Mouse (Mus musculus) CH12.LX (cell line): ENCODE data around the gene Npas3. TPM values are rescaled to one million over a fixed set of nuclear protein-coding genes. Genes with fewer than 3 reads are reported as not detected.
A peak's percentile ranks its signal among the peaks of the same experiment; 100 is the strongest.

Experiments used
- DNase-seq: peaks from one replicate; pipeline ENCODE4 v3.0.0-alpha.2; 2013; ENCODE audit errors: extremely low read depth
- H3K27ac ChIP-seq: 2 replicates; pipeline ENCODE4 v1.5.1; 2012; ENCODE audit warnings: low read depth, mild to moderate bottlenecking, control low read depth, moderate library complexity; ENCODE audit not compliant: insufficient read depth
- H3K27me3 ChIP-seq: replicated peaks from 2 replicates; pipeline ENCODE3; 2012; ENCODE audit warnings: inconsistent platforms
- H3K36me3 ChIP-seq, 2 experiments: replicated peaks in 1 of 2; 2 replicates each; pipeline versions ENCODE3 to v1.6.1; 2012; ENCODE audit warnings: inconsistent platforms in 1 of 2, low read length in 1 of 2, mild to moderate bottlenecking in 1 of 2, mixed read lengths in 1 of 2, moderate library complexity in 1 of 2; ENCODE audit not compliant: control insufficient read depth in 1 of 2, insufficient read depth in 1 of 2
- H3K4me1 ChIP-seq, 2 experiments: 2 replicates each; pipeline ENCODE4 v1.6.1; 2012; ENCODE audit warnings: inconsistent platforms in 1 of 2, moderate library complexity in 1 of 2; ENCODE audit not compliant: insufficient read depth in 2 of 2, control insufficient read depth in 1 of 2
- H3K4me2 ChIP-seq: 2 replicates; pipeline ENCODE4 v1.6.1; 2012; ENCODE audit warnings: low read depth, mild to moderate bottlenecking, control low read depth; ENCODE audit not compliant: poor library complexity, insufficient read depth, severe bottlenecking
- H3K4me3 ChIP-seq, 3 experiments: fragments of 150-350 bp in 1 of 3; sonication (generic) in 1 of 3; replicated peaks in 1 of 3; 2 replicates each; pipeline versions ENCODE3 to v1.5.1; 2011 to 2012; ENCODE audit warnings: low read depth in 2 of 3, low read length in 2 of 3, mild to moderate bottlenecking in 2 of 3, moderate library complexity in 2 of 3, control low read depth in 1 of 3, improper control_type of control experiment in 1 of 3, inconsistent platforms in 1 of 3, mixed read lengths in 1 of 3; ENCODE audit not compliant: poor library complexity in 1 of 3
- H3K79me2 ChIP-seq: replicated peaks from 2 replicates; pipeline ENCODE4 v1.6.1; 2012; ENCODE audit warnings: mild to moderate bottlenecking, moderate library complexity; ENCODE audit not compliant: control insufficient read depth, poor library complexity, insufficient read depth, severe bottlenecking; ENCODE audit errors: extremely low read depth
- H3K9ac ChIP-seq: 2 replicates; pipeline ENCODE4 v1.6.1; 2012; ENCODE audit warnings: low read depth, mild to moderate bottlenecking, control low read depth, moderate library complexity; ENCODE audit not compliant: insufficient read depth
- H3K9me3 ChIP-seq: replicated peaks from 2 replicates; pipeline ENCODE3; 2012; ENCODE audit warnings: low read length, inconsistent platforms, mixed read lengths
- BHLHE40 ChIP-seq: IDR thresholded peaks from 2 replicates; pipeline ENCODE4 v1.6.1; 2011; ENCODE audit warnings: mild to moderate bottlenecking, low read depth, low read length, improper control_type of control experiment
- CHD1 ChIP-seq: IDR thresholded peaks from 2 replicates; pipeline ENCODE4 v1.6.1; 2012; ENCODE audit warnings: low read depth, low read length, improper control_type of control experiment, inconsistent platforms
- CHD2 ChIP-seq: IDR thresholded peaks from 2 replicates; pipeline ENCODE4 v1.6.1; 2011; ENCODE audit warnings: low read length, improper control_type of control experiment
- CTCF ChIP-seq, 2 experiments: IDR thresholded peaks in 1 of 2; conservative IDR thresholded peaks in 1 of 2; 2 replicates each; pipeline ENCODE4 v1.5.1; 2011 to 2012; ENCODE audit warnings: low read depth in 2 of 2, low read length in 2 of 2, improper control_type of control experiment in 1 of 2, inconsistent platforms in 1 of 2, mild to moderate bottlenecking in 1 of 2, moderate library complexity in 1 of 2
- E2F4 ChIP-seq: IDR thresholded peaks from 2 replicates; pipeline ENCODE4 v1.6.1; 2011; ENCODE audit warnings: low read depth, low read length, improper control_type of control experiment; ENCODE audit not compliant: insufficient replicate concordance
- ELF1 ChIP-seq: IDR thresholded peaks from 2 replicates; pipeline ENCODE4 v1.6.1; 2014; ENCODE audit warnings: low read depth, mild to moderate bottlenecking, inconsistent platforms, low read length, improper control_type of control experiment
- ETS1 ChIP-seq: conservative IDR thresholded peaks from 2 replicates; pipeline ENCODE4 v1.6.1; 2012; ENCODE audit warnings: low read depth, mild to moderate bottlenecking, inconsistent platforms, low read length, improper control_type of control experiment, moderate library complexity
- GABPA ChIP-seq: IDR thresholded peaks from 2 replicates; pipeline ENCODE4 v1.6.1; 2012; ENCODE audit warnings: low read depth, low read length, improper control_type of control experiment, inconsistent platforms; ENCODE audit not compliant: insufficient replicate concordance
- HCFC1 ChIP-seq: IDR thresholded peaks from 2 replicates; pipeline ENCODE4 v1.6.1; 2012; ENCODE audit warnings: low read depth, mild to moderate bottlenecking, inconsistent platforms, low read length, improper control_type of control experiment
- IRF4 ChIP-seq: IDR thresholded peaks from 2 replicates; pipeline ENCODE4 v1.6.1; 2014; ENCODE audit warnings: low read depth, mild to moderate bottlenecking, inconsistent platforms, low read length, improper control_type of control experiment
- JUND ChIP-seq: conservative IDR thresholded peaks from 2 replicates; pipeline ENCODE4 v1.6.1; 2011; ENCODE audit warnings: low read depth, low read length, improper control_type of control experiment
- MAX ChIP-seq: IDR thresholded peaks from 2 replicates; pipeline ENCODE4 v1.6.1; 2011; ENCODE audit warnings: low read length, improper control_type of control experiment
- MEF2A ChIP-seq: IDR thresholded peaks from 2 replicates; pipeline ENCODE4 v1.6.1; 2014; ENCODE audit warnings: low read depth, mild to moderate bottlenecking, inconsistent platforms, low read length, improper control_type of control experiment, borderline replicate concordance
- RAD21 ChIP-seq: IDR thresholded peaks from 2 replicates; pipeline ENCODE4 v1.6.1; 2011; ENCODE audit warnings: low read depth, mild to moderate bottlenecking, low read length, improper control_type of control experiment, moderate library complexity
- SMC3 ChIP-seq: IDR thresholded peaks from 2 replicates; pipeline ENCODE4 v1.6.1; 2011; ENCODE audit warnings: low read depth, low read length, improper control_type of control experiment
- TBP ChIP-seq: conservative IDR thresholded peaks from 2 replicates; pipeline ENCODE4 v1.6.1; 2011; ENCODE audit warnings: low read depth, low read length, improper control_type of control experiment
- UBTF ChIP-seq: IDR thresholded peaks from 2 replicates; pipeline ENCODE4 v1.6.1; 2012; ENCODE audit warnings: low read depth, mild to moderate bottlenecking, inconsistent platforms, low read length, improper control_type of control experiment, moderate library complexity
- ZMIZ1 ChIP-seq: IDR thresholded peaks from 2 replicates; pipeline ENCODE4 v1.6.1; 2012; ENCODE audit warnings: low read depth, mild to moderate bottlenecking, inconsistent platforms, low read length, improper control_type of control experiment
- dilution Hi-C: fragments of 300-500 bp; cut with MboI; formaldehyde crosslinking; loops from 2 replicates; pipeline ENCODE4 v1.14.3; 2020; ENCODE audit warnings: low sequenced_read_pairs; ENCODE audit not compliant: extremely low pct_unique_long_range_greater_than_20kb, extremely low pct_ligation_motif_present
- in situ Hi-C: fragments of 300-500 bp; cut with MboI; formaldehyde crosslinking; loops from 3 replicates; pipeline ENCODE4 v1.14.3; 2019; ENCODE audit warnings: low sequenced_read_pairs, low pct_ligation_motif_present, low pct_unique_long_range_greater_than_20kb, mixed read lengths
- polyA plus RNA-seq: library from polyadenylated mRNA; unstranded; fragments of >175 nt; gene quantifications from 2 replicates; pipeline ENCODE4 v1.2.1, GENCODE M21; 2012; ENCODE audit warnings: low read depth; ENCODE audit not compliant: insufficient read length
- total RNA-seq, 2 experiments: library from RNA; depleted of rRNA; stranded (reverse); fragments of 300-350 nt in 1 of 2; fragments of >200 nt in 1 of 2; gene quantifications; 2 replicates each; pipeline ENCODE4 v1.2.3; 2012 to 2014

Gene Npas3
- total and polyA plus RNA-seq, 3 experiments: 0.13 TPM; not detected in 1

DNA sequence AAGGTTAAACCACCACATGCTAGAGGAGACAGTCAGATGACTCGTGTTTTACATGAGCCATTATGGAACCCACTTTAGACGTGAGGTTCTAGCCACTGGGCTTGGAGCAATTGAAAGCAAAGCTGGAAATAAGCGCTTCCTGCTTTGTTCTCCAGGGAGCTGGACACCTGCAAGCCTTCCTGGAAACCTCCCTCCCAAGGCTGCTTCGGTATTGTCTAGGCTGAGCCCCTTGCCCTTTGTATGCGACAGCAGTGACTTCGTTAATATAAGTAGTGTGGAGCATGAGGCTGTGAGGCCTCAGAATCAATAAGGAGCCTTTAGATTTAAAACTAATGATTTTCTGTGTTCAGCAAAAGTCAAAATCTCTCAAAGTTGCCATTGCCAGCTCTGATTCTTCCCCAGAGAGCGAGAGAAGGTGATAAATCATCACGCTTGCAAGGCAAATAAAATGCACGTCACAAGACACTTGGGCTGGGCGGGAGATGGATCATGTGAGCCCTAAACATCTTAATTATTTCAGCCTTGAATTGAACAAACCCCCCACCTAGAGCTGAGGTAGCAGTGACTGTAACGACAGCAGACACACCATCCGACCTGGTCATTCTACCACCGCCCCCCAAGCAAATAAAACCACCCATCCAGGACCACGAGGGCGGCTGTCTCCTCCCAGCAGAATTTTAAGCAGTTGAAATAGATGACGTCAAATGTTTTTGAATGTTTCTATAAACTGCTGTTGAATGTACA, 490.2 kb downstream of the Npas3 start:
- no peak for TF ChIP-seq CHD2
- no peak for TF ChIP-seq TBP
- no peak for TF ChIP-seq ETS1
- TF ChIP-seq GABPA: no peak
- TF ChIP-seq E2F4: no peak
- no peak for TF ChIP-seq CTCF (conservative IDR thresholded peaks at IDR 0.05 in 1 of 2, IDR thresholded peaks at IDR 0.05 in 1 of 2; ENCODE audit: low read depth in 2 of 2, low read length in 2 of 2)
- no peak for TF ChIP-seq MAX
- no peak for TF ChIP-seq BHLHE40
- no peak for TF ChIP-seq IRF4
- TF ChIP-seq MEF2A: no peak
- TF ChIP-seq ELF1: no peak
- TF ChIP-seq HCFC1: no peak
- no peak for TF ChIP-seq CHD1
- no peak for TF ChIP-seq UBTF
- no peak for TF ChIP-seq JUND
- no peak for TF ChIP-seq ZMIZ1
- no peak for TF ChIP-seq RAD21
- in situ Hi-C loops: loop anchor here (25.0 kb wide), 1 partner anchor 324 kb away; no protein-coding TSS in a partner anchor

DNA sequence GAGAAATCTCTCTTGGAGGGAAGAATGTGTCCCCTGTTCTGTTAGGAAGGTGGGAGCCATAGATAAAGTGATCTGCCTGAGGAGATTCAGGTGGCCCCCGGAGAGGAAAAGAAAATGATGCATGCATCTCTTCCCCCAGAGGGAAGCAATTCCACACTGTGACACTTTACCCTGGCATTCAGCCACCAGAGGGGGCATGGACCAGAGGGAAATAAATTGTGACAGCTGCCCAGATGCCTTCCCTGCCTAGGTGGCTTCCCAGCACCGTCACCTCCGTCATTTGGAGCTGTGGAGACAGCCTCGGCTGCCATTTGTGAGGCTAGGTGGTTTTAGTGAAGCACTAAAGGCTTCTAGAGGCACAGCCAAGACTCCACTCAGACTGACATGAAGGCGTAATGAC, 498.2 kb downstream of the Npas3 start:
- Histone ChIP-seq H3K4me2 (no peak overlapping the region), H3K27ac (no peak overlapping the region), H3K27me3 (no peaks in the 10 kb centered on the region), H3K4me3 (no peak overlapping the region), H3K9ac (no peak overlapping the region), H3K4me1 (peaks cover 0 to 1% of the 10 kb centered on the region in 2 experiments; a peak in 1 of 4 replicates), H3K36me3 (no peaks in the 10 kb centered on the region), H3K9me3 (no peaks in the 10 kb centered on the region), H3K79me2 (no peaks in the 10 kb centered on the region)
- no peak for DNase-seq
- in situ Hi-C loops: loop anchor here (25.0 kb wide), 1 partner anchor 316 kb away; no protein-coding TSS in a partner anchor
- TF ChIP-seq RAD21: peak; percentile 11
- TF ChIP-seq CTCF (conservative IDR thresholded peaks at IDR 0.05 in 1 of 2, IDR thresholded peaks at IDR 0.05 in 1 of 2; ENCODE audit: low read depth in 2 of 2, low read length in 2 of 2): peak in 1 of 2 experiments; percentile 46; a peak in 2 of 4 replicates
- TF ChIP-seq SMC3: peak; percentile 49
- no peak for TF ChIP-seq HCFC1
- dilution Hi-C loops: no loop called here

More for the DNA sequence above, 490.2 kb downstream of the Npas3 start:
- Histone ChIP-seq H3K36me3 (no peaks in the 10 kb centered on the region), H3K9me3 (no peaks in the 10 kb centered on the region), H3K4me2 (no peak overlapping the region), H3K4me1 (peaks cover 0 to 8% of the 10 kb centered on the region in 2 experiments; a peak in 1 of 4 replicates), H3K9ac (no peak overlapping the region), H3K79me2 (no peaks in the 10 kb centered on the region), H3K27ac (no peak overlapping the region), H3K27me3 (no peaks in the 10 kb centered on the region), H3K4me3 (no peak overlapping the region)
- DNase-seq: no peak
- dilution Hi-C loops: no loop called here
